In genomic region chr2:76992493-76993201, GRCm38 (mm10) we compare ENCODE assay signal across 17 mouse cellular contexts. TPM values are rescaled to one million over a fixed set of nuclear protein-coding genes. Genes with fewer than 3 reads are reported as not detected.
A peak's percentile ranks its signal among the peaks of the same experiment; 100 is the strongest.
DNase-seq lines count a peak whose midpoint lies in the region; ATAC-seq and TF ChIP-seq lines count a peak whose summit lies in the region.
"Had no signal": no experiment of that assay in that cellular context is flagged by ENCODE, and none has a peak within 500 bp of the region (broad histone marks: within the 10 kb centered on the region; RNA-seq: fewer than 3 reads in every experiment).

No protein-coding gene starts in this region.

- no peak for TF ChIP-seq EP300 in lung, postnatal 0 days (IDR thresholded peaks at IDR 0.05)

- H3K36me3 ChIP-seq in forebrain, postnatal 0 days (ENCODE audit: insufficient read depth) = no peaks in the 10 kb centered on the region
- no peaks in the 10 kb centered on the region for H3K36me3 ChIP-seq in limb, embryonic 14.5 days (ENCODE audit: control insufficient read depth, insufficient read depth, low read length)
- no peaks in the 10 kb centered on the region for H3K36me3 ChIP-seq in midbrain, embryonic 10.5 days
- no peaks in the 10 kb centered on the region for H3K36me3 ChIP-seq in lung, postnatal 0 days (ENCODE audit: insufficient read depth, low read length)
- no peaks in the 10 kb centered on the region for H3K36me3 ChIP-seq in hindbrain, embryonic 12.5 days
- H3K36me3 ChIP-seq: heart, embryonic 15.5 days; hindbrain, embryonic 13.5 days had no signal

- intact Hi-C loops in left cerebral cortex, postnatal 14 days (cut with DNase I) = no loop called here

- DNase-seq in left cerebral cortex, postnatal 14 days (ENCODE audit: low spot score in 2 of 2) = peak; percentile 17 to 45
- DNase-seq in left cerebral cortex, adult 11 months (ENCODE audit: low spot score) = no peak
- peak; percentile 70 for DNase-seq in brain, embryonic 14.5 days (ENCODE audit: low read depth)
- peak; percentile 85 for DNase-seq in forebrain, postnatal 0 days
- peak; percentile 44 for DNase-seq in limb, embryonic 14.5 days (ENCODE audit: low spot score)
- DNase-seq in midbrain, embryonic 10.5 days (ENCODE audit: low spot score) = no peak
- no peak for DNase-seq in lung, postnatal 0 days (ENCODE audit: low spot score)
- DNase-seq: cerebellum, adult 18-20 months; kidney, postnatal 25 days; liver; lung, embryonic 14.5 days; thymus, postnatal 25 days had no signal

- no peaks in the 10 kb centered on the region for H3K27me3 ChIP-seq in forebrain, postnatal 0 days (ENCODE audit: insufficient read depth, low read length)
- no peaks in the 10 kb centered on the region for H3K27me3 ChIP-seq in limb, embryonic 14.5 days (ENCODE audit: control insufficient read depth, insufficient read depth, low read length)
- no peaks in the 10 kb centered on the region for H3K27me3 ChIP-seq in midbrain, embryonic 10.5 days (ENCODE audit: low read depth, poor library complexity, severe bottlenecking)
- no peaks in the 10 kb centered on the region for H3K27me3 ChIP-seq in lung, postnatal 0 days (replicated peaks; ENCODE audit: insufficient read depth, low read length)
- H3K27me3 ChIP-seq in hindbrain, embryonic 12.5 days = no peaks in the 10 kb centered on the region
- H3K27me3 ChIP-seq: heart, embryonic 15.5 days; hindbrain, embryonic 13.5 days had no signal

- no peak overlapping the region for H3K4me2 ChIP-seq in forebrain, postnatal 0 days (ENCODE audit: low read depth)
- H3K4me2 ChIP-seq in limb, embryonic 14.5 days (replicated peaks; ENCODE audit: low read depth, low read length, severe bottlenecking) = no peak overlapping the region
- H3K4me2 ChIP-seq in lung, postnatal 0 days (replicated peaks; ENCODE audit: low read depth, low read length) = no peak overlapping the region
- H3K4me2 ChIP-seq in hindbrain, embryonic 12.5 days (replicated peaks) = no peak overlapping the region
- H3K4me2 ChIP-seq: heart, embryonic 15.5 days; hindbrain, embryonic 13.5 days; lung, embryonic 14.5 days had no signal

- H3K4me1 ChIP-seq in forebrain, postnatal 0 days (ENCODE audit: insufficient read depth) = no peaks in the 10 kb centered on the region
- no peaks in the 10 kb centered on the region for H3K4me1 ChIP-seq in limb, embryonic 14.5 days (ENCODE audit: control insufficient read depth, insufficient read depth, low read length)
- H3K4me1 ChIP-seq in midbrain, embryonic 10.5 days = no peaks in the 10 kb centered on the region
- H3K4me1 ChIP-seq in lung, postnatal 0 days (ENCODE audit: insufficient read depth, low read depth, low read length) = no peaks in the 10 kb centered on the region
- no peaks in the 10 kb centered on the region for H3K4me1 ChIP-seq in hindbrain, embryonic 12.5 days
- H3K4me1 ChIP-seq: heart, embryonic 15.5 days; hindbrain, embryonic 13.5 days had no signal

- TF ChIP-seq CTCF in brain, embryonic 14.5 days (IDR thresholded peaks at IDR 0.05; ENCODE audit: borderline replicate concordance, extremely low read depth, insufficient read depth, insufficient read length) = no peak
- no peak for TF ChIP-seq CTCF in forebrain, postnatal 0 days (IDR thresholded peaks at IDR 0.05; ENCODE audit: low read depth)
- TF ChIP-seq CTCF in lung, postnatal 0 days (IDR thresholded peaks at IDR 0.05) = no peak

- H3K9ac ChIP-seq in forebrain, postnatal 0 days = no peak overlapping the region
- H3K9ac ChIP-seq in limb, embryonic 14.5 days (ENCODE audit: low read depth, low read length, severe bottlenecking) = no peak overlapping the region
- H3K9ac ChIP-seq in lung, postnatal 0 days (replicated peaks; ENCODE audit: low read depth) = no peak overlapping the region
- no peak overlapping the region for H3K9ac ChIP-seq in hindbrain, embryonic 12.5 days
- H3K9ac ChIP-seq: heart, embryonic 15.5 days; hindbrain, embryonic 13.5 days; lung, embryonic 14.5 days had no signal

- TF ChIP-seq POLR2A in brain, embryonic 14.5 days (IDR thresholded peaks at IDR 0.05; ENCODE audit: borderline replicate concordance, extremely low read depth, insufficient read depth, insufficient read length, poor library complexity, severe bottlenecking) = no peak
- TF ChIP-seq POLR2A in limb, embryonic 14.5 days (IDR thresholded peaks at IDR 0.05; ENCODE audit: borderline replicate concordance, extremely low read depth, insufficient read depth, insufficient read length) = no peak

- no peaks in the 10 kb centered on the region for H3K9me3 ChIP-seq in forebrain, postnatal 0 days (ENCODE audit: low read length)
- peaks cover 3% of the 10 kb centered on the region; the same call in 1 of the 2 replicates for H3K9me3 ChIP-seq in limb, embryonic 14.5 days (ENCODE audit: control insufficient read depth, low read length)
- H3K9me3 ChIP-seq in midbrain, embryonic 10.5 days (replicated peaks) = no peaks in the 10 kb centered on the region
- H3K9me3 ChIP-seq in lung, postnatal 0 days (ENCODE audit: low read length) = no peaks in the 10 kb centered on the region
- H3K9me3 ChIP-seq in hindbrain, embryonic 12.5 days (replicated peaks) = no peaks in the 10 kb centered on the region
- H3K9me3 ChIP-seq: heart, embryonic 15.5 days; hindbrain, embryonic 13.5 days had no signal

- peak; percentile 94 for ATAC-seq in forebrain, postnatal 0 days
- peak; percentile 44; the same call in 1 of the 2 replicates for ATAC-seq in limb, embryonic 14.5 days (ENCODE audit: low FRiP score, low read depth)
- no peak for ATAC-seq in lung, postnatal 0 days
- no peak for ATAC-seq in hindbrain, embryonic 12.5 days (ENCODE audit: low FRiP score)
- ATAC-seq: activated CD4-positive, CD25-positive, alpha-beta regulatory T cell, adult 4 months; intestine, postnatal 0 days had no signal

- H3K4me3 ChIP-seq in forebrain, postnatal 0 days (ENCODE audit: low read depth, low read length) = no peak overlapping the region
- no peak overlapping the region for H3K4me3 ChIP-seq in limb, embryonic 14.5 days (replicated peaks; ENCODE audit: low read length)
- H3K4me3 ChIP-seq in midbrain, embryonic 10.5 days = no peak overlapping the region
- H3K4me3 ChIP-seq in lung, postnatal 0 days (ENCODE audit: low read depth, low read length) = no peak overlapping the region
- H3K4me3 ChIP-seq in hindbrain, embryonic 12.5 days = no peak overlapping the region
- H3K4me3 ChIP-seq: heart, embryonic 15.5 days; hindbrain, embryonic 13.5 days had no signal

- H3K27ac ChIP-seq in forebrain, postnatal 0 days (ENCODE audit: low read depth, low read length) = no peak overlapping the region
- peak overlapping the region; percentile 65 for H3K27ac ChIP-seq in limb, embryonic 14.5 days (replicated peaks; ENCODE audit: low read depth, low read length)
- no peak overlapping the region for H3K27ac ChIP-seq in midbrain, embryonic 10.5 days (replicated peaks)
- H3K27ac ChIP-seq in lung, postnatal 0 days (ENCODE audit: low read length) = no peak overlapping the region
- H3K27ac ChIP-seq in hindbrain, embryonic 12.5 days = no peak overlapping the region
- H3K27ac ChIP-seq: heart, embryonic 15.5 days; hindbrain, embryonic 13.5 days had no signal

- WGBS in forebrain, postnatal 0 days = 49% methylated on average over 5 of the region's 5 CpGs
- 24% methylated on average over 5 of the region's 5 CpGs for WGBS in limb, embryonic 14.5 days
- 90% methylated on average over 5 of the region's 5 CpGs for WGBS in midbrain, embryonic 10.5 days
- WGBS in lung, postnatal 0 days = 84% methylated on average over 5 of the region's 5 CpGs
- WGBS in hindbrain, embryonic 12.5 days = 84% methylated on average over 5 of the region's 5 CpGs

RNA-seq across cellular contexts. Expression of gene Ttn, which starts 10.3 kb away (rescaled TPM):
- total RNA-seq in left cerebral cortex, postnatal 14 days (2021) = 1 to 10 TPM in 1 of 2 experiments, under 1 TPM in 1; 0.64 to 1.8 TPM
- polyA plus RNA-seq in brain, embryonic 14.5 days (2012; rRNA removed) = 0.14 and 0.22 TPM in 2 replicates
- total RNA-seq in forebrain, postnatal 0 days (2014; rRNA removed) = 0.46 and 0.81 TPM in 2 replicates
- polyA plus RNA-seq in forebrain, postnatal 0 days (2015; fragmentation: Nextera tagmentation; extraction: Ambion mirVana) = 0.10 and 0.22 TPM in 2 replicates
- polyA plus RNA-seq in limb, embryonic 14.5 days (2012; rRNA removed) = 10.1 and 15.8 TPM in 2 replicates
- polyA plus RNA-seq in limb, embryonic 14.5 days (2014; fragmentation: Nextera tagmentation; extraction: Ambion mirVana) = 81.1 and 99.0 TPM in 2 replicates
- under 0.01 and 0.30 TPM in 2 replicates for polyA plus RNA-seq in midbrain, embryonic 10.5 days (2016; fragmentation: Nextera tagmentation; extraction: Ambion mirVana)
- polyA plus RNA-seq in lung, postnatal 0 days (2015; fragmentation: Nextera tagmentation; extraction: Ambion mirVana) = 5.5 and 9.0 TPM in 2 replicates
- 2.5 and 19.0 TPM in 2 replicates for polyA plus RNA-seq in hindbrain, embryonic 12.5 days (2016; fragmentation: Nextera tagmentation; extraction: Ambion mirVana)

Comparison
In these comparisons a context has a peak if more than half of its experiments do, and no peak if none do; other contexts are left out.
1. DNase-seq: peak in left cerebral cortex, postnatal 14 days (2 of 2), brain, embryonic 14.5 days (single experiment), forebrain, postnatal 0 days (single experiment) and limb, embryonic 14.5 days (single experiment); none in left cerebral cortex, adult 11 months (single experiment), midbrain, embryonic 10.5 days (single experiment) and lung, postnatal 0 days (single experiment).
2. ATAC-seq: peak in forebrain, postnatal 0 days (single experiment) and limb, embryonic 14.5 days (single experiment); none in lung, postnatal 0 days (single experiment) and hindbrain, embryonic 12.5 days (single experiment).